Mouse (Mus musculus): Measurements from ENCODE around the gene Irf3. TPM values are rescaled to one million over a fixed set of nuclear protein-coding genes. Genes with fewer than 3 reads are reported as not detected.

The Irf3 gene
- polyA plus RNA-seq, 2 experiments, result 92.7 to 168 TPM

DNA sequence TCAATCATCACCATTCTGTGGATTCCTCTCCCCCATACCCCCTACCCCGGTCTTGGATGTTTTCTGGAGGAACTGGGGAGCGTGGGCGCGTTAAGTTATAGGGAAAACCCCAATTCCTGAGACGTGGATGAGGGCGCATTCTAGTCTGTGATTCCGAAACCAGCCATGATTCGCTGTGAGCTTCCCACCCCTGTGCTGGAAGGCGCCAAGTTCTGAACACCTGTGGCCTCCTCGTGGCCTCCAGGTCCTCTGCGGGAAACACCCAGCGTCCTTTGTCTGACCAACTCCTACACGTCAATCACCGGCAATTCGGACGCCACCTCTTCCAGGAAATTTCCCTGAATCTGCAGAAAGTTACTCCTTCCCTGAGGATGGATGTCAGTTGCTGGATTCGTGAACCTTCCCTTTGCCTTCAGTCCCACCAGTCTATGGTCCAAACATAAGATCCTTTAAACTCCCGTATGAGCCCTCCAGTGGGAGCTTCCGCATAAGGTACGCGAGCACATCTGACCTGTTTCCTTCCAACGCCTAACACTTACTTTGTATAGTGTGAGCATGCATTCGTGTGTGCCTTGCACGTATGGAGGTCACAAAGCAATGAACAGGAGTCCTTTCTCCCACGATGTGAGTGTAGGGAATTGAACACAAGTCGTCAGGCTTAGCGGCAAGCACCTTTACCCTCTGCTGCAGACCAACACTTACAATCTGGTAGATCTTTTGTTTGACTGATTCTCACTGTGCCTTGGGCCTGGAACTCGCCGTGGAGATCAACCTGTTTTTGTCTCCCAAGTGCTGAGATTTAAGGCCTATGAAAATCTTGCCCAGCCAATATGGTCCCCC lies 10.3 kb upstream of the Irf3 start:
- peak overlapping the region; percentile 60 for H3K9ac ChIP-seq (ENCODE audit: low read depth, low read length, severe bottlenecking)
- peak overlapping the region; percentile 60 for H3K4me2 ChIP-seq (replicated peaks; ENCODE audit: low read depth, low read length, severe bottlenecking)
- under 1% methylated on average over 29 of the region's 29 CpGs for WGBS
- H3K9me3 ChIP-seq (ENCODE audit: control insufficient read depth, low read length), result no peaks in the 10 kb centered on the region
- H3K36me3 ChIP-seq (ENCODE audit: control insufficient read depth, insufficient read depth, low read length), result peaks cover 43% of the 10 kb centered on the region
- H3K4me1 ChIP-seq (ENCODE audit: control insufficient read depth, insufficient read depth, low read length), result peaks cover 19% of the 10 kb centered on the region
- H3K27ac ChIP-seq (replicated peaks; ENCODE audit: low read depth, low read length), result peak overlapping the region; percentile 95
- no peaks in the 10 kb centered on the region for H3K27me3 ChIP-seq (ENCODE audit: control insufficient read depth, insufficient read depth, low read length)
- TF ChIP-seq POLR2A (IDR thresholded peaks at IDR 0.05; ENCODE audit: borderline replicate concordance, extremely low read depth, insufficient read depth, insufficient read length), result 0 out of 2 replicates have a peak, but pooled peaks have one; percentile 25
- DNase-seq (ENCODE audit: low spot score) (no peak), ATAC-seq (ENCODE audit: low FRiP score, low read depth) (peak; percentile 9)
- peak overlapping the region; percentile 100 for H3K4me3 ChIP-seq (replicated peaks; ENCODE audit: low read length)

DNA sequence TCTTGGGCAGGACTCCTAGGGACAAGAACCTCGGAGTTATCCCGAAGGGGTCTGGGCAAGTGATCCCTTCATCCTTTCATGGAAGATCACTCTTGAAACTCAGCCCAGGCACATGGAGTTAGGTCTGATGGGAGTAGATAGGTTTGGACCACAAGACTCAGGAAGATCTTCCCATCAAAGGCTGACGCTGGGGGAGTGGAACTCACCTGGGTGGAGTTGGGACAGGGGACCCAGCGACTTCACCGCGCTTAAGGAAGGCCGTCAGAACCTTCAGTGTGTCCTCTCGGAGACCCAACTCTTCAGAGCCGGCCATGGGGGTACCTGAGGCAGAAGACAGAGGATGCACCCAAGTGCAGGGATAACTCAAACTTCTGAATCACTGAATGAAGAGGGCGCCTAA lies 776 bp upstream of the Irf3 start:
- 15% methylated on average over 10 of the region's 10 CpGs for WGBS
- peak overlapping the region; percentile 60 for H3K4me2 ChIP-seq (replicated peaks; ENCODE audit: low read depth, low read length, severe bottlenecking)
- peaks cover 15% of the 10 kb centered on the region for H3K4me1 ChIP-seq (ENCODE audit: control insufficient read depth, insufficient read depth, low read length)
- H3K36me3 ChIP-seq (ENCODE audit: control insufficient read depth, insufficient read depth, low read length), result peaks cover 64% of the 10 kb centered on the region
- peak overlapping the region; percentile 71; the same call in 1 of the 2 replicates for H3K27ac ChIP-seq (replicated peaks; ENCODE audit: low read depth, low read length)
- ATAC-seq (ENCODE audit: low FRiP score, low read depth), result no peak
- no peak for DNase-seq (ENCODE audit: low spot score)
- peak overlapping the region; percentile 58 for H3K9ac ChIP-seq (ENCODE audit: low read depth, low read length, severe bottlenecking)
- H3K4me3 ChIP-seq (replicated peaks; ENCODE audit: low read length), result peak overlapping the region; percentile 68
- H3K27me3 ChIP-seq (ENCODE audit: control insufficient read depth, insufficient read depth, low read length), result no peaks in the 10 kb centered on the region
- H3K9me3 ChIP-seq (ENCODE audit: control insufficient read depth, low read length), result no peaks in the 10 kb centered on the region
- TF ChIP-seq POLR2A (IDR thresholded peaks at IDR 0.05; ENCODE audit: borderline replicate concordance, extremely low read depth, insufficient read depth, insufficient read length), result no peak

DNA sequence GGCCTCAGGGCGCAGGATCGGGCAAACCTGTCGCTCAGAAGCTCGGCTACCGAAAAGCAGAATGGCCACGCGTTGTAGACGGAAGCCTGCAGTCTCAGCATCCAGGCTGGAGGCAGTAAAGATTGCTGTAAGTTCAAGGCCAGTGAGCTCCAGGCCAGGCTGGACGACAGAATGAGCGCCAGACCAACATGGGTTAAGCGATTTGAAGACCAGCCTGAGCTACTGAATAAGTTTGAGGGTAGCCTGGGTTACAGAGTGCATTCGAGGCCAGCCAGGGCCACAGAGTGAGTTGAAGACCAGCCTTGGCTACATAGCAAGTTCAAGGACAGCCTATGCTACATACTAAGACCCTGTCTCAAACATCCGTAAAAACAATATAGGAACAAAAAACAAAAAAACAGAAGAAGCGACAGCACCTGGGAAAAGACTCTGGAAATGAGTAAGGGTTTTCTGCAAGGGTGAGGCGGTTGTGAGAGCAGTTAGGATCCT lies 536 bp downstream of the Irf3 start:
- Histone ChIP-seq H3K4me2 (replicated peaks; ENCODE audit: low read depth, low read length, severe bottlenecking) (peak overlapping the region; percentile 60), H3K27ac (replicated peaks; ENCODE audit: low read depth, low read length) (peak overlapping the region; percentile 81), H3K4me3 (replicated peaks; ENCODE audit: low read length) (peak overlapping the region; percentile 68), H3K27me3 (ENCODE audit: control insufficient read depth, insufficient read depth, low read length) (no peaks in the 10 kb centered on the region), H3K9me3 (ENCODE audit: control insufficient read depth, low read length) (no peaks in the 10 kb centered on the region), H3K36me3 (ENCODE audit: control insufficient read depth, insufficient read depth, low read length) (peaks cover 64% of the 10 kb centered on the region), H3K4me1 (ENCODE audit: control insufficient read depth, insufficient read depth, low read length) (peaks cover 15% of the 10 kb centered on the region), H3K9ac (ENCODE audit: low read depth, low read length, severe bottlenecking) (peak overlapping the region; percentile 70)
- TF ChIP-seq POLR2A (IDR thresholded peaks at IDR 0.05; ENCODE audit: borderline replicate concordance, extremely low read depth, insufficient read depth, insufficient read length), result no peak
- ATAC-seq (ENCODE audit: low FRiP score, low read depth) (0 out of 2 replicates have a peak, but pooled peaks have one; percentile 2), DNase-seq (ENCODE audit: low spot score) (no peak)
- WGBS, result 4% methylated on average over 15 of the region's 15 CpGs

DNA sequence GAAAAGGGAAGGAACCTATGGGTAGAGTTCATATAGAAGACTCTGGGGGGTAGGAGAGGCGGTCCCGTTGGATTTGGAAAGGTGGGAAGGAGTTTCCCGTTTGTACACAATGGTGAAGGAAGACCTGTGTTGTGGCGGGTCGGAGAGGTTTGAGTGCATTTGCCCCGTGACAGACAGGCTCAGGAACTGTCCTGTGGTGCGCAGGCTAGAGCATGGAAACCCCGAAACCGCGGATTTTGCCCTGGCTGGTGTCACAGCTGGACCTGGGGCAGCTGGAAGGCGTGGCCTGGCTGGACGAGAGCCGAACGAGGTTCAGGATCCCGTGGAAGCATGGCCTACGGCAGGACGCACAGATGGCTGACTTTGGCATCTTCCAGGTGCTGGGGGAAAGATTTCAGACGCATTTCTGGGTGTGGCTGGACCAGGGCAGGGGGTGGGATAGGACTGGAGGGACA lies 1.1 kb downstream of the Irf3 start, which contains the start of gene Bcl2l12:
TSS of gene Bcl2l12 (minus strand) at position 212 of the 455 bp plus-strand sequence.
- DNase-seq (ENCODE audit: low spot score) (peak; percentile 44), ATAC-seq (ENCODE audit: low FRiP score, low read depth) (no peak)
- no peak for TF ChIP-seq POLR2A (IDR thresholded peaks at IDR 0.05; ENCODE audit: borderline replicate concordance, extremely low read depth, insufficient read depth, insufficient read length)
- Histone ChIP-seq H3K4me1 (ENCODE audit: control insufficient read depth, insufficient read depth, low read length) (peaks cover 15% of the 10 kb centered on the region), H3K9ac (ENCODE audit: low read depth, low read length, severe bottlenecking) (peak within 1 kb of the TSS; percentile 70), H3K36me3 (ENCODE audit: control insufficient read depth, insufficient read depth, low read length) (peaks cover 65% of the 10 kb centered on the region), H3K4me3 (replicated peaks; ENCODE audit: low read length) (peak within 1 kb of the TSS; percentile 68), H3K4me2 (replicated peaks; ENCODE audit: low read depth, low read length, severe bottlenecking) (peak within 1 kb of the TSS; percentile 60), H3K27ac (replicated peaks; ENCODE audit: low read depth, low read length) (peak within 1 kb of the TSS; percentile 81), H3K9me3 (ENCODE audit: control insufficient read depth, low read length) (no peaks in the 10 kb centered on the region), H3K27me3 (ENCODE audit: control insufficient read depth, insufficient read depth, low read length) (no peaks in the 10 kb centered on the region)
- 1% methylated on average over 18 of the region's 18 CpGs for WGBS

DNA sequence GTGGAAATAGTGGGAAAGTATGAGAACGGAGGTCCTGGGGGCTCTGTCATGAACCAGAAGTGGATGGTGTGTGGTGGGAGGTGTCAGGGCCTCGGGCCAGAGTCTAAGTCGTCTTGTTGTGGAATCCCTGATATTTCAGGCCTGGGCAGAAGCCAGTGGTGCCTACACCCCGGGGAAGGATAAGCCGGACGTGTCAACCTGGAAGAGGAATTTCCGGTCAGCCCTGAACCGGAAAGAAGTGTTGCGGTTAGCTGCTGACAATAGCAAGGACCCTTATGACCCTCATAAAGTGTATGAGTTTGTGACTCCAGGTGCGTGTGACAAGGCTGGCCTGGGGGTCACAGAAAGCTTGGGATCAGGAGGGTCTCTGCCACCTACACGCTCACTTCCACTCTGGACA lies 2.3 kb downstream of the Irf3 start:
- no peak overlapping the region for H3K27ac ChIP-seq (replicated peaks; ENCODE audit: low read depth, low read length)
- no peak overlapping the region for H3K4me3 ChIP-seq (replicated peaks; ENCODE audit: low read length)
- H3K9ac ChIP-seq (ENCODE audit: low read depth, low read length, severe bottlenecking), result no peak overlapping the region
- H3K27me3 ChIP-seq (ENCODE audit: control insufficient read depth, insufficient read depth, low read length), result no peaks in the 10 kb centered on the region
- DNase-seq (ENCODE audit: low spot score) (no peak), ATAC-seq (ENCODE audit: low FRiP score, low read depth) (no peak)
- H3K4me1 ChIP-seq (ENCODE audit: control insufficient read depth, insufficient read depth, low read length), result peaks cover 15% of the 10 kb centered on the region
- H3K4me2 ChIP-seq (replicated peaks; ENCODE audit: low read depth, low read length, severe bottlenecking), result no peak overlapping the region
- H3K36me3 ChIP-seq (ENCODE audit: control insufficient read depth, insufficient read depth, low read length), result peaks cover 65% of the 10 kb centered on the region
- TF ChIP-seq POLR2A (IDR thresholded peaks at IDR 0.05; ENCODE audit: borderline replicate concordance, extremely low read depth, insufficient read depth, insufficient read length), result no peak
- 78% methylated on average over 11 of the region's 11 CpGs for WGBS
- H3K9me3 ChIP-seq (ENCODE audit: control insufficient read depth, low read length), result no peaks in the 10 kb centered on the region

All from limb, embryonic 14.5 days (tissue).